ENCODE assay signal across 8 mouse cellular contexts in genomic region chr11:69914372-69914764, GRCm38 (mm10). TPM values are rescaled to one million over a fixed set of nuclear protein-coding genes. Genes with fewer than 3 reads are reported as not detected.
DNase-seq lines count a peak whose midpoint lies in the region; ATAC-seq and TF ChIP-seq lines count a peak whose summit lies in the region.

No protein-coding gene starts in this region.

- peak overlapping the region; percentile 86 for H3K27ac ChIP-seq in spleen, adult 2 months (ENCODE audit: insufficient read depth, low read length)
- peak overlapping the region; percentile 94 for H3K27ac ChIP-seq in embryonic facial prominence, embryonic 13.5 days
- peak overlapping the region; percentile 67 for H3K27ac ChIP-seq in neural tube, embryonic 12.5 days

- peak overlapping the region; percentile 91 for H3K9ac ChIP-seq in embryonic facial prominence, embryonic 13.5 days
- peak overlapping the region; percentile 80 for H3K9ac ChIP-seq in neural tube, embryonic 12.5 days

- DNase-seq in spleen, adult 2 months (ENCODE audit: low read depth in 1 of 2, low spot score in 2 of 2), result no peak
- DNase-seq in spleen, postnatal 14 days (ENCODE audit: low spot score in 2 of 2), result no peak
- peak; percentile 52 to 65 for DNase-seq in kidney, postnatal 4 days
- no peak for DNase-seq in frontal cortex, postnatal 10 days (ENCODE audit: low spot score in 2 of 2)
- DNase-seq in left cerebral cortex, adult 9 months (ENCODE audit: low spot score in 2 of 2), result no peak

- H3K4me2 ChIP-seq in embryonic facial prominence, embryonic 13.5 days, result peak overlapping the region; percentile 99
- H3K4me2 ChIP-seq in neural tube, embryonic 12.5 days (replicated peaks), result peak overlapping the region; percentile 100

- H3K27me3 ChIP-seq in spleen, adult 2 months (ENCODE audit: control insufficient read depth, insufficient read depth, low read length), result no peaks in the 10 kb centered on the region
- H3K27me3 ChIP-seq in embryonic facial prominence, embryonic 13.5 days, result no peaks in the 10 kb centered on the region
- H3K27me3 ChIP-seq in neural tube, embryonic 12.5 days (replicated peaks), result no peaks in the 10 kb centered on the region

- H3K9me3 ChIP-seq in embryonic facial prominence, embryonic 13.5 days, result no peaks in the 10 kb centered on the region
- H3K9me3 ChIP-seq in neural tube, embryonic 12.5 days, result no peaks in the 10 kb centered on the region

- peaks cover 45% of the 10 kb centered on the region for H3K36me3 ChIP-seq in spleen, adult 2 months (ENCODE audit: control insufficient read depth, insufficient read depth, low read length)
- H3K36me3 ChIP-seq in embryonic facial prominence, embryonic 13.5 days, result peaks cover 84% of the 10 kb centered on the region
- peaks cover 85% of the 10 kb centered on the region for H3K36me3 ChIP-seq in neural tube, embryonic 12.5 days

- peaks cover 11% of the 10 kb centered on the region for H3K4me1 ChIP-seq in spleen, adult 2 months (ENCODE audit: control insufficient read depth, insufficient read depth, insufficient read length)
- peaks cover 43% of the 10 kb centered on the region for H3K4me1 ChIP-seq in embryonic facial prominence, embryonic 13.5 days
- H3K4me1 ChIP-seq in neural tube, embryonic 12.5 days, result peaks cover 36% of the 10 kb centered on the region

- no peak for TF ChIP-seq POLR2A in spleen, adult 2 months (IDR thresholded peaks at IDR 0.05; ENCODE audit: low read depth, low read length)

- ATAC-seq in embryonic facial prominence, embryonic 13.5 days (ENCODE audit: insufficient number of reproducible peaks, insufficient read depth, low FRiP score, low TSS enrichment, low read depth), result 0 out of 2 replicates have a peak, but pooled peaks have one; percentile 4
- no peak; the same call in 1 of the 2 replicates for ATAC-seq in neural tube, embryonic 12.5 days (ENCODE audit: low FRiP score, low read depth)
- ATAC-seq in cerebellum, adult (ENCODE audit: insufficient number of reproducible peaks, low FRiP score, low TSS enrichment), result no peak

- no peak for TF ChIP-seq CTCF in spleen, adult 2 months (IDR thresholded peaks at IDR 0.05; ENCODE audit: extremely low read depth, insufficient read depth, insufficient read length, insufficient replicate concordance)

- H3K4me3 ChIP-seq in spleen, adult 2 months (ENCODE audit: extremely low read depth, insufficient read depth, insufficient read length), result peak overlapping the region; percentile 78
- H3K4me3 ChIP-seq in embryonic facial prominence, embryonic 13.5 days, result peak overlapping the region; percentile 97
- peak overlapping the region; percentile 77 for H3K4me3 ChIP-seq in neural tube, embryonic 12.5 days

- WGBS in spleen, adult 2 months, result under 1% methylated on average over 17 of the region's 17 CpGs
- WGBS in embryonic facial prominence, embryonic 13.5 days, result 3% methylated on average over 17 of the region's 17 CpGs
- 4% methylated on average over 17 of the region's 17 CpGs for WGBS in neural tube, embryonic 12.5 days

RNA-seq across cellular contexts. Expression of gene Gps2, which starts 0.7 kb away (rescaled TPM):
- 119 and 145 TPM in 2 replicates for polyA plus RNA-seq in spleen, adult 2 months (2012; rRNA removed)
- 79.5 and 85.5 TPM in 2 replicates for polyA plus RNA-seq in embryonic facial prominence, embryonic 13.5 days (2015; fragmentation: Nextera tagmentation; extraction: Ambion mirVana)
- polyA plus RNA-seq in neural tube, embryonic 12.5 days (2016; fragmentation: Nextera tagmentation; extraction: Ambion mirVana), result 82.4 and 92.0 TPM in 2 replicates

RNA-seq across cellular contexts. Expression of gene Eif5a, which starts 7.4 kb away (rescaled TPM):
- polyA plus RNA-seq in spleen, adult 2 months (2012; rRNA removed), result 219 and 257 TPM in 2 replicates
- 1,558 and 1,689 TPM in 2 replicates for polyA plus RNA-seq in embryonic facial prominence, embryonic 13.5 days (2015; fragmentation: Nextera tagmentation; extraction: Ambion mirVana)
- 1,451 and 1,549 TPM in 2 replicates for polyA plus RNA-seq in neural tube, embryonic 12.5 days (2016; fragmentation: Nextera tagmentation; extraction: Ambion mirVana)

RNA-seq across cellular contexts. Expression of gene Neurl4, which starts 13.5 kb away (rescaled TPM):
- 43.3 and 45.2 TPM in 2 replicates for polyA plus RNA-seq in spleen, adult 2 months (2012; rRNA removed)
- 12.3 and 12.6 TPM in 2 replicates for polyA plus RNA-seq in embryonic facial prominence, embryonic 13.5 days (2015; fragmentation: Nextera tagmentation; extraction: Ambion mirVana)
- polyA plus RNA-seq in neural tube, embryonic 12.5 days (2016; fragmentation: Nextera tagmentation; extraction: Ambion mirVana), result 19.8 and 20.4 TPM in 2 replicates

RNA-seq across cellular contexts. Expression of gene 2810408A11Rik, which starts 13.6 kb away (rescaled TPM):
- 0.48 and 0.51 TPM in 2 replicates for polyA plus RNA-seq in spleen, adult 2 months (2012; rRNA removed)
- polyA plus RNA-seq in embryonic facial prominence, embryonic 13.5 days (2015; fragmentation: Nextera tagmentation; extraction: Ambion mirVana), result 14.8 and 15.6 TPM in 2 replicates
- 17.7 and 18.1 TPM in 2 replicates for polyA plus RNA-seq in neural tube, embryonic 12.5 days (2016; fragmentation: Nextera tagmentation; extraction: Ambion mirVana)

RNA-seq across cellular contexts. Expression of gene Acap1, which starts 19.0 kb away (rescaled TPM):
- 142 and 162 TPM in 2 replicates for polyA plus RNA-seq in spleen, adult 2 months (2012; rRNA removed)
- 0.74 and 1.6 TPM in 2 replicates for polyA plus RNA-seq in embryonic facial prominence, embryonic 13.5 days (2015; fragmentation: Nextera tagmentation; extraction: Ambion mirVana)
- 0.54 and 0.90 TPM in 2 replicates for polyA plus RNA-seq in neural tube, embryonic 12.5 days (2016; fragmentation: Nextera tagmentation; extraction: Ambion mirVana)

Comparison
In these comparisons a context has a peak if more than half of its experiments do, and no peak if none do; other contexts are left out.
1. DNase-seq: peak in kidney, postnatal 4 days (2 of 2); none in spleen, adult 2 months (0 of 2), spleen, postnatal 14 days (0 of 2), frontal cortex, postnatal 10 days (0 of 2) and left cerebral cortex, adult 9 months (0 of 2).
2. Peak in every context shown above with its lines, with median percentiles within 50 percentile points of each other: H3K27ac ChIP-seq and H3K4me3 ChIP-seq.